In genomic region chr6:122801301-122801800, GRCm38 (mm10) we compare ENCODE assay signal across 8 mouse cellular contexts. TPM values are rescaled to one million over a fixed set of nuclear protein-coding genes. Genes with fewer than 3 reads are reported as not detected.
DNase-seq lines count a peak whose midpoint lies in the region; ATAC-seq and TF ChIP-seq lines count a peak whose summit lies in the region.

TSS of gene Slc2a3 (minus strand) at chr6:122801640.

- H3K4me2 ChIP-seq in heart, embryonic 11.5 days, result peak within 1 kb of the TSS; percentile 100
- H3K4me2 ChIP-seq in kidney, embryonic 15.5 days, result peak within 1 kb of the TSS; percentile 98
- H3K4me2 ChIP-seq in liver, embryonic 11.5 days, result peak within 1 kb of the TSS; percentile 86

- no peaks in the 10 kb centered on the region for H3K36me3 ChIP-seq in heart, embryonic 11.5 days (ENCODE audit: control insufficient read depth, insufficient read depth, low read length)
- no peaks in the 10 kb centered on the region for H3K36me3 ChIP-seq in kidney, embryonic 15.5 days
- H3K36me3 ChIP-seq in liver, embryonic 11.5 days (ENCODE audit: control insufficient read depth, insufficient read depth, low read length), result no peaks in the 10 kb centered on the region

- no peak for TF ChIP-seq POLR2A in embryonic fibroblast, embryonic 13.5 days (IDR thresholded peaks at IDR 0.05; ENCODE audit: low read depth, low read length)

- H3K27ac ChIP-seq in embryonic fibroblast, embryonic 13.5 days (ENCODE audit: insufficient read depth, low read length), result no peak within 1 kb of the TSS
- peak within 1 kb of the TSS; percentile 70; the same call in 1 of the 2 replicates for H3K27ac ChIP-seq in heart, embryonic 11.5 days (ENCODE audit: low read depth, low read length)
- peak within 1 kb of the TSS; percentile 54 for H3K27ac ChIP-seq in kidney, embryonic 15.5 days
- peak within 1 kb of the TSS; percentile 82 for H3K27ac ChIP-seq in liver, embryonic 11.5 days (ENCODE audit: low read depth, low read length)

- H3K27me3 ChIP-seq in heart, embryonic 11.5 days (ENCODE audit: control insufficient read depth, insufficient read depth, low read length), result no peaks in the 10 kb centered on the region
- peaks cover 18% of the 10 kb centered on the region for H3K27me3 ChIP-seq in kidney, embryonic 15.5 days
- no peaks in the 10 kb centered on the region for H3K27me3 ChIP-seq in liver, embryonic 11.5 days (replicated peaks; ENCODE audit: control insufficient read depth, insufficient read depth, low read length)

- peak; percentile 76 for ATAC-seq in heart, embryonic 11.5 days (replicated peaks; ENCODE audit: insufficient number of reproducible peaks, low FRiP score, low TSS enrichment)
- ATAC-seq in kidney, embryonic 15.5 days (replicated peaks; ENCODE audit: low FRiP score), result peak; percentile 74
- ATAC-seq in liver, embryonic 11.5 days (replicated peaks; ENCODE audit: low FRiP score), result peak; percentile 82
- ATAC-seq in monocyte, adult 5-6 weeks (replicated peaks; ENCODE audit: insufficient number of reproducible peaks, low FRiP score, low TSS enrichment, poor library complexity, severe bottlenecking), result peak; percentile 45

- H3K9ac ChIP-seq in heart, embryonic 11.5 days (ENCODE audit: low read depth, low read length), result peak within 1 kb of the TSS; percentile 80
- H3K9ac ChIP-seq in kidney, embryonic 15.5 days, result peak within 1 kb of the TSS; percentile 58
- peak within 1 kb of the TSS; percentile 80 for H3K9ac ChIP-seq in liver, embryonic 11.5 days (ENCODE audit: low read depth, low read length)

- WGBS in heart, embryonic 11.5 days (ENCODE audit: insufficient replicate concordance), result under 1% methylated on average over 46 of the region's 46 CpGs
- under 1% methylated on average over 46 of the region's 46 CpGs for WGBS in kidney, embryonic 15.5 days
- under 1% methylated on average over 46 of the region's 46 CpGs for WGBS in liver, embryonic 11.5 days

- H3K4me3 ChIP-seq in embryonic fibroblast, embryonic 13.5 days (ENCODE audit: insufficient read depth, low read length), result peak within 1 kb of the TSS; percentile 31
- H3K4me3 ChIP-seq in heart, embryonic 11.5 days (ENCODE audit: low read depth, low read length), result peak within 1 kb of the TSS; percentile 64
- H3K4me3 ChIP-seq in kidney, embryonic 15.5 days (replicated peaks), result peak within 1 kb of the TSS; percentile 62
- peak within 1 kb of the TSS; percentile 61 for H3K4me3 ChIP-seq in liver, embryonic 11.5 days (ENCODE audit: low read depth, low read length)

- no peak for TF ChIP-seq CTCF in embryonic fibroblast, embryonic 13.5 days (IDR thresholded peaks at IDR 0.05; ENCODE audit: borderline replicate concordance, insufficient read depth, low read length)

- no peaks in the 10 kb centered on the region for H3K4me1 ChIP-seq in embryonic fibroblast, embryonic 13.5 days (ENCODE audit: control insufficient read depth, insufficient read depth, low read length)
- H3K4me1 ChIP-seq in heart, embryonic 11.5 days (ENCODE audit: control insufficient read depth, insufficient read depth, low read length), result peaks cover 4% of the 10 kb centered on the region; the same call in 1 of the 2 replicates
- H3K4me1 ChIP-seq in kidney, embryonic 15.5 days, result peaks cover 17% of the 10 kb centered on the region
- H3K4me1 ChIP-seq in liver, embryonic 11.5 days (replicated peaks; ENCODE audit: control insufficient read depth, insufficient read depth, low read length), result 0 out of 2 replicates have a peak, but pooled peaks cover 2% of the 10 kb centered on the region

- no peaks in the 10 kb centered on the region for H3K9me3 ChIP-seq in heart, embryonic 11.5 days (replicated peaks; ENCODE audit: control insufficient read depth, low read length)
- H3K9me3 ChIP-seq in kidney, embryonic 15.5 days (replicated peaks), result no peaks in the 10 kb centered on the region
- no peaks in the 10 kb centered on the region for H3K9me3 ChIP-seq in liver, embryonic 11.5 days (ENCODE audit: control insufficient read depth, low read length)

- DNase-seq in CD4-positive, CD25-positive, alpha-beta regulatory T cell, adult 2 months (ENCODE audit: low read depth, low spot score), result peak; percentile 68
- DNase-seq in adrenal gland, postnatal 36 days, result peak; percentile 61 to 73
- peak; percentile 81 for DNase-seq in liver, embryonic 11.5 days (ENCODE audit: low spot score)
- DNase-seq in testis, postnatal 14 days (ENCODE audit: low spot score), result peak; percentile 62

RNA-seq across cellular contexts. Expression of gene Slc2a3, which starts in this region (rescaled TPM):
- total RNA-seq in adrenal gland, postnatal 36 days (2021), result 1 to 10 TPM; 5.8 to 9.6 TPM
- 4.9 and 6.1 TPM in 2 replicates for polyA plus RNA-seq in embryonic fibroblast, embryonic 13.5 days (2011; ENCODE audit: insufficient read length, low read depth, missing spikeins)
- 27.5 and 33.2 TPM in 2 replicates for polyA plus RNA-seq in heart, embryonic 11.5 days (2014; fragmentation: Nextera tagmentation; extraction: Ambion mirVana)
- polyA plus RNA-seq in kidney, embryonic 15.5 days (2015; fragmentation: Nextera tagmentation; extraction: Ambion mirVana), result 7.8 and 10.4 TPM in 2 replicates
- polyA plus RNA-seq in liver, embryonic 11.5 days (2014; fragmentation: Nextera tagmentation; extraction: Ambion mirVana), result 59.4 and 66.8 TPM in 2 replicates
- 57.5 to 73.6 TPM (median 60.1 TPM) in 3 replicates for total RNA-seq in monocyte, adult 5-6 weeks (2017)
